Mouse (Mus musculus) kidney, embryonic 16.5 days (tissue): ENCODE results near the gene Rps19bp1. TPM values are rescaled to one million over a fixed set of nuclear protein-coding genes. Genes with fewer than 3 reads are reported as not detected.
A peak's percentile ranks its signal among the peaks of the same experiment; 100 is the strongest.

ENCODE experiments used
- ATAC-seq: fragments of 200-750 bp; cut with Nextera tagmentation; 2 replicates; pipeline ENCODE4 v1.8.0; 2017; ENCODE audit warnings: moderate TSS enrichment; ENCODE audit not compliant: low FRiP score, low TSS enrichment
- H3K27ac ChIP-seq: fragments of 300-500 bp; sonication (generic); 2 replicates; pipeline ENCODE4 v1.5.1; 2014; ENCODE audit warnings: low read length
- H3K27me3 ChIP-seq: fragments of 300-500 bp; sonication (generic); 2 replicates; pipeline ENCODE4 v1.6.1; 2014; ENCODE audit warnings: low read length, control low read depth, mixed read lengths; ENCODE audit not compliant: insufficient read depth
- H3K36me3 ChIP-seq: fragments of 300-500 bp; sonication (generic); 2 replicates; pipeline ENCODE4 v1.6.1; 2014; ENCODE audit warnings: low read length, control low read depth, mixed read lengths; ENCODE audit not compliant: insufficient read depth
- H3K4me1 ChIP-seq: fragments of 300-500 bp; sonication (generic); 2 replicates; pipeline ENCODE4 v1.6.1; 2014; ENCODE audit warnings: low read length, control low read depth, mixed read lengths; ENCODE audit not compliant: insufficient read depth
- H3K4me2 ChIP-seq: fragments of 300-500 bp; sonication (generic); replicated peaks from 2 replicates; pipeline ENCODE4 v1.6.1; 2014; ENCODE audit warnings: low read depth, low read length
- H3K4me3 ChIP-seq: fragments of 300-500 bp; sonication (generic); 2 replicates; pipeline ENCODE4 v1.5.1; 2014; ENCODE audit warnings: mild to moderate bottlenecking, low read length
- H3K9ac ChIP-seq: fragments of 300-500 bp; sonication (generic); replicated peaks from 2 replicates; pipeline ENCODE4 v1.6.1; 2014; ENCODE audit warnings: low read length
- H3K9me3 ChIP-seq: fragments of 300-500 bp; sonication (generic); 2 replicates; pipeline ENCODE4 v1.6.1; 2016; ENCODE audit warnings: low read length, control low read depth
- WGBS: fragments of 180-500 bp; shearing (Covaris S2); extraction: QIAGEN DNeasy Blood & Tissue Kit; methylation state at CpG from one replicate; pipeline ENCODE4 v1.1.7; 2014; 5-methylcytosine and 5-hydroxymethylcytosine counted together
- polyA plus RNA-seq: library from polyadenylated mRNA; unstranded; fragments of >200 nt; fragmentation: Nextera tagmentation; extraction: Ambion mirVana; gene quantifications from 2 replicates; pipeline ENCODE4 v1.2.1, GENCODE M21; 2015

Gene Rps19bp1
- polyA plus RNA-seq, 1 experiment from 2014 or later, result 50.8 TPM

DNA sequence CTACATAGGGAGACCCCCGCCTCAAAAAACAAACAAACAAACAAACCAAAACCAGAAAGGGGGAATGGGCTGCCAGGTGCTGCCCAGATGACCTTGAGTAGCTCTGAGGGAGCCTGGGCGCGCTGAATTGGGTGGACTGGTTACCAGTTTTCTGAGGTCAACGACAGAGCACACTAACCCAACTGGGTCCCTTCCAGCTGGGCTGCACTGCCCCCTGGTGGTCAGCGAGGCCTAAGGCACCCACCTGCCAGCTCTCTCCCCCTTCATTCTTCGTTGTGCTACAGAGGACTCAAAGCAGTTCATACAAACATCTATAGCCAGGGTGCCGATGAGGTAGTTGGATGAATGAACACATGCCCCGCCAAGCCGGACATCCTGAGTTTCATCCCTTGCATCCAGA lies 38.9 kb downstream of the Rps19bp1 start:
- H3K27ac ChIP-seq, result no peak overlapping the region

DNA sequence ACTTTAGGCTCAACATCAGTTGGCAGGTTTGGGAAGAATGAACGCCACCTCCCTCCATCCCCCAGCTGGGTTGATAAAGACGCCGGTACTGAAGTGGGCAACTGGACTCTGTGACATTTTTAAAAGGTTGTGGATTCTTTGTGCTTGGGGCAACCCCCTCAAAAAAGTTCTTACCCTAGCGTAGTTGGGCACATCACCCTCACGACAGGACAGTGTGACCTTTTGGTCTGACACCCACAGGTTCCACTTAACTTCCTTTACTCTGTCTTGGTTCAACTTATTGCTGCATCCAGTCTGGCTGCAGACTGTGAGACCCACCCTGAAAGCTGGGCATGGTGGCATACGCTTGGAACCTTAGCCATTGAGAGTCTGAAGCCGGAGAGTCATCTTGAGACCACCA lies 40.4 kb downstream of the Rps19bp1 start:
- Histone ChIP-seq H3K36me3 (no peaks in the 10 kb centered on the region), H3K9me3 (no peaks in the 10 kb centered on the region), H3K4me2 (no peak overlapping the region), H3K4me1 (peaks cover 6% of the 10 kb centered on the region; the same call in 1 of the 2 replicates), H3K9ac (no peak overlapping the region), H3K4me3 (no peak overlapping the region), H3K27ac (no peak overlapping the region), H3K27me3 (no peaks in the 10 kb centered on the region)
- ATAC-seq, result no peak
- WGBS, result 90% methylated on average over 7 of the region's 7 CpGs

More for the DNA sequence above, 38.9 kb downstream of the Rps19bp1 start:
- H3K4me1 ChIP-seq, result no peaks in the 10 kb centered on the region
- 28% methylated on average over 9 of the region's 9 CpGs for WGBS
- H3K4me3 ChIP-seq, result no peak overlapping the region
- no peaks in the 10 kb centered on the region for H3K36me3 ChIP-seq
- H3K9ac ChIP-seq, result no peak overlapping the region; the same call in 1 of the 2 replicates
- peak; percentile 49; the same call in 1 of the 2 replicates for ATAC-seq
- H3K27me3 ChIP-seq, result no peaks in the 10 kb centered on the region
- no peak overlapping the region for H3K4me2 ChIP-seq
- no peaks in the 10 kb centered on the region for H3K9me3 ChIP-seq

- H3K27ac ChIP-seq, result no peak overlapping the region
- H3K4me2 ChIP-seq, result no peak overlapping the region
- H3K4me3 ChIP-seq, result no peak overlapping the region
- no peaks in the 10 kb centered on the region for H3K9me3 ChIP-seq
- no peak for ATAC-seq
- H3K36me3 ChIP-seq, result no peaks in the 10 kb centered on the region
- H3K27me3 ChIP-seq, result no peaks in the 10 kb centered on the region
- H3K9ac ChIP-seq, result no peak overlapping the region
- H3K4me1 ChIP-seq, result peaks cover 6% of the 10 kb centered on the region; the same call in 1 of the 2 replicates
- WGBS, result 66% methylated on average over 8 of the region's 8 CpGs
Observed at GRCm38 (mm10) chr15:80221031-80221430, 43.1 kb downstream of the Rps19bp1 start.

DNA sequence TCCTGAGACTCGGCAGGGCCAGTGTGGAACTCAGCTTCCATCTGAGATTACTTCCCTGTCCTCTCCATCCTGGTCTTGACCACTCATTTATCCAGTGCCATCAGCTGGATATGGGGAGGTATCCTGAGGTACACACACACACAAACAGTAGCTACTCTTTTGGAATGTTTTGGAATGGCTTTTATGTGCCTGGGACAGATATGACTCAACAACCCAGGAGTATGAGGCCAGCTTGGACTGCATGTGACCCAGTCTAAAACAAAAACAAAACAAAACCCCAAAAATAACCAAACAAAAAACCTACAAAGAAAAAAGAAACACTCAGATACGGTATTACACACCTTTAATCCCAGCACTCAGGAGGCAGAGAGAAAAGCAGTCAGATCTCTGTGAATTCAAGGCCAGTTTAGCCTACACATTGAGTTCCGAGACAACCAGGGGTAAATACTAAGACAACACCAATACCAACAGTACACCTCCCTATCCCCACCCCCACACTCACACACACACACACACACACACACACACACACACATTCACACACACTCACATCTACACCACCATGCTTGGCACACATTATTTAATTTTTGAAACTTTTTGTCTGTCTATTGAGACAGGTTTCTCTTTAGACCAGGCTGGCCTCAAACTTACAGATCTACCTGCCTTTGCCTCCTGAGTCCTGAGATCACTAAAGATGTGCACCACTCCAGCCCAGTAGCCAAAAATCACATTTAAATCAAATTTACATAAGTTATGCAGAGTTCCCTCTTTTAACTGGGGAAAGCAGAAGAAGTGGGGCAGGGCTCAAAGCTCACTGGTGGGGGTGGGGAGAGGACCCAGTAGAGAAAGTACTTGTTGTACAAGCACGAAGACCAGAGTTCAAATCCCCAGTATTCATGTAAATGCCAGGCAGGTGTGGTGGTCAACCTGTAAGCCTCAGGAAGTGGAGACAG lies 44.1 kb downstream of the Rps19bp1 start:
- no peaks in the 10 kb centered on the region for H3K36me3 ChIP-seq
- no peaks in the 10 kb centered on the region for H3K27me3 ChIP-seq
- 61% methylated on average over 4 of the region's 4 CpGs for WGBS
- no peak overlapping the region for H3K4me3 ChIP-seq
- no peaks in the 10 kb centered on the region for H3K9me3 ChIP-seq
- peaks cover 6% of the 10 kb centered on the region; the same call in 1 of the 2 replicates for H3K4me1 ChIP-seq
- no peak overlapping the region for H3K27ac ChIP-seq
- no peak for ATAC-seq
- H3K9ac ChIP-seq, result 0 out of 2 replicates have a peak overlapping the region, but pooled peaks have one; percentile 17
- H3K4me2 ChIP-seq, result peak overlapping the region; percentile 28

GRCm38 (mm10) chr15:80219211-80219610 lies 44.9 kb downstream of the Rps19bp1 start:
- H3K4me1 ChIP-seq, result peaks cover 6% of the 10 kb centered on the region; the same call in 1 of the 2 replicates
- no peaks in the 10 kb centered on the region for H3K9me3 ChIP-seq
- no peak overlapping the region for H3K4me3 ChIP-seq
- no peaks in the 10 kb centered on the region for H3K36me3 ChIP-seq
- no peak overlapping the region for H3K27ac ChIP-seq
- peak; percentile 42; the same call in 1 of the 2 replicates for ATAC-seq
- WGBS, result 27% methylated on average over 14 of the region's 14 CpGs
- H3K27me3 ChIP-seq, result no peaks in the 10 kb centered on the region
- H3K9ac ChIP-seq, result peak overlapping the region; percentile 17; the same call in 1 of the 2 replicates
- peak overlapping the region; percentile 28 for H3K4me2 ChIP-seq

DNA sequence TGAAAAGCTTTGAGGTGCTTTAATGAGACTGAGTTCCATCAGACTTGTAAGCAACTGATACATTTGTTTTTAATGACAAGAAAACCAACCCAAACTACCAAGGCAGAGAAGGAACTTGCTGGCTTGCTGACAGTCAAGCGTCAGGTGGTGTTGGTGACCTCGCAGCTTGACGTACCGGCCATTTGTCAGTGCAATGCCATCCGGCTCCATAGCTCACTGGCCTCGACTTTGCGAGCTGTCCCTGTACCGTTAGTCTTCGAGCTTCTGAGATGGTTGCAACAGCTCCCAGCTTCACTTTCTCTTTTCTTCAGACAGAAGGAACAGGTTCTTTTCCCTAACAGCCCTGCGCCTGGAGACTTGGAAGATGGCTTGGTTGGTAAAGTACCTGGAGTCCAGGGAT lies 46.6 kb downstream of the Rps19bp1 start:
- H3K4me2 ChIP-seq, result no peak overlapping the region
- no peaks in the 10 kb centered on the region for H3K9me3 ChIP-seq
- no peak overlapping the region for H3K9ac ChIP-seq
- WGBS, result 80% methylated on average over 10 of the region's 10 CpGs
- no peak for ATAC-seq
- no peak overlapping the region for H3K27ac ChIP-seq
- H3K4me3 ChIP-seq, result no peak overlapping the region
- H3K27me3 ChIP-seq, result no peaks in the 10 kb centered on the region
- H3K4me1 ChIP-seq, result peaks cover 6% of the 10 kb centered on the region; the same call in 1 of the 2 replicates
- no peaks in the 10 kb centered on the region for H3K36me3 ChIP-seq

- no peak overlapping the region for H3K9ac ChIP-seq
- H3K4me3 ChIP-seq, result no peak overlapping the region
- H3K4me2 ChIP-seq, result no peak overlapping the region
- no peak for ATAC-seq
- H3K4me1 ChIP-seq, result peaks cover 6% of the 10 kb centered on the region; the same call in 1 of the 2 replicates
- H3K27me3 ChIP-seq, result no peaks in the 10 kb centered on the region
- no peaks in the 10 kb centered on the region for H3K9me3 ChIP-seq
- 62% methylated on average over 9 of the region's 9 CpGs for WGBS
- no peak overlapping the region for H3K27ac ChIP-seq
- peaks cover 6% of the 10 kb centered on the region; the same call in 1 of the 2 replicates for H3K36me3 ChIP-seq
Observed at GRCm38 (mm10) chr15:80216480-80216820, 47.7 kb downstream of the Rps19bp1 start.

- Histone ChIP-seq H3K27me3 (no peaks in the 10 kb centered on the region), H3K9me3 (no peaks in the 10 kb centered on the region), H3K4me2 (no peak overlapping the region), H3K27ac (no peak overlapping the region), H3K4me3 (no peak overlapping the region), H3K4me1 (peaks cover 6% of the 10 kb centered on the region; the same call in 1 of the 2 replicates), H3K36me3 (peaks cover 7% of the 10 kb centered on the region; the same call in 1 of the 2 replicates), H3K9ac (no peak overlapping the region)
- no peak for ATAC-seq
- WGBS, result 12% methylated on average over 10 of the region's 10 CpGs
Observed at GRCm38 (mm10) chr15:80215716-80216479, 48.2 kb downstream of the Rps19bp1 start.

- no peak for ATAC-seq
- Histone ChIP-seq H3K4me3 (no peak overlapping the region), H3K9me3 (no peaks in the 10 kb centered on the region), H3K4me1 (0 out of 2 replicates have a peak, but pooled peaks cover 2% of the 10 kb centered on the region), H3K36me3 (peaks cover 7% of the 10 kb centered on the region; the same call in 1 of the 2 replicates), H3K4me2 (no peak overlapping the region), H3K9ac (no peak overlapping the region), H3K27ac (no peak overlapping the region), H3K27me3 (no peaks in the 10 kb centered on the region)
Observed at GRCm38 (mm10) chr15:80213688-80214087, 50.4 kb downstream of the Rps19bp1 start.
